Mouse (Mus musculus) adrenal gland, postnatal 4 days (tissue): ENCODE data around the gene Vtn. TPM values are rescaled to one million over a fixed set of nuclear protein-coding genes. Genes with fewer than 3 reads are reported as not detected.

Experiments used
- DNase-seq, 2 experiments: peaks; one replicate each; pipeline ENCODE4 v3.0.0; 2021 to 2022; ENCODE audit warnings: low spot score in 2 of 2, mixed read lengths in 2 of 2
- total RNA-seq, 2 experiments: library from RNA; stranded (reverse); gene quantifications; 2 replicates each; pipeline ENCODE4 v1.2.3; 2021

Vtn gene
- total RNA-seq, 2 experiments from 2014 or later = 10.1 to 212 TPM

- peak; percentile 70 to 76 for DNase-seq
These were observed 1.1 kb upstream of the Vtn start, which contains the start of gene Sarm1 for GRCm38 (mm10) chr11:78497544-78498522. Sarm1 (minus strand) TSS chr11:78497754.

GRCm38 (mm10) chr11:78499543-78499942 lies 652 bp downstream of the Vtn start:
- no peak for DNase-seq

- DNase-seq = no peak
These were observed 1.8 kb downstream of the Vtn start for GRCm38 (mm10) chr11:78500623-78501202.

GRCm38 (mm10) chr11:78501529-78501928 lies 2.6 kb downstream of the Vtn start:
- DNase-seq = no peak

- no peak for DNase-seq
These were observed 4.2 kb downstream of the Vtn start, which contains the start of gene Sebox for GRCm38 (mm10) chr11:78502909-78503650. Sebox (plus strand) TSS chr11:78503447.

GRCm38 (mm10) chr11:78505430-78505829 lies 6.5 kb downstream of the Vtn start:
- no peak for DNase-seq

- no peak for DNase-seq
These were observed 10.3 kb downstream of the Vtn start for GRCm38 (mm10) chr11:78509148-78509547.

GRCm38 (mm10) chr11:78512025-78512957 lies 13.4 kb downstream of the Vtn start, which contains the start of the genes Tmem199 and Poldip2:
Tmem199 (minus strand) TSS chr11:78512172.
Poldip2 (plus strand) TSS chr11:78512193.
- DNase-seq = peak; percentile 77 to 79

GRCm38 (mm10) chr11:78513106-78513790 lies 14.4 kb downstream of the Vtn start:
- DNase-seq = no peak

- DNase-seq = no peak
These were observed 16.8 kb downstream of the Vtn start for GRCm38 (mm10) chr11:78515549-78516325.

- DNase-seq = no peak
These were observed 20.0 kb downstream of the Vtn start for GRCm38 (mm10) chr11:78518931-78519330.

GRCm38 (mm10) chr11:78521880-78522279 lies 23.0 kb downstream of the Vtn start:
- DNase-seq = no peak

- no peak for DNase-seq
These were observed 23.6 kb downstream of the Vtn start for GRCm38 (mm10) chr11:78522481-78522997.

- DNase-seq = no peak
These were observed 24.5 kb downstream of the Vtn start for GRCm38 (mm10) chr11:78523241-78523955.

- DNase-seq = no peak
These were observed 25.9 kb downstream of the Vtn start for GRCm38 (mm10) chr11:78524838-78525237.

GRCm38 (mm10) chr11:78528714-78529113 lies 29.8 kb downstream of the Vtn start:
- DNase-seq = no peak

GRCm38 (mm10) chr11:78530001-78530400 lies 31.1 kb downstream of the Vtn start:
- no peak for DNase-seq

- no peak for DNase-seq
These were observed 32.2 kb downstream of the Vtn start for GRCm38 (mm10) chr11:78531046-78531445.
